Mouse (Mus musculus): ENCODE results near the gene Gm21834.

Gene Gm21834

GRCm38 (mm10) chr17:57742119-57742518 lies at the start of gene Gm21834:
Gm21834 (minus strand) TSS chr17:57742219.
- no peak for DNase-seq (ENCODE audit: extremely low read depth, low read depth, low spot score)

GRCm38 (mm10) chr17:57788161-57788799 lies 46.3 kb upstream of the Gm21834 start:
- DNase-seq (ENCODE audit: extremely low read depth, low read depth, low spot score), result no peak

GRCm38 (mm10) chr17:57770904-57771303 lies 28.9 kb upstream of the Gm21834 start:
- no peak for DNase-seq (ENCODE audit: extremely low read depth, low read depth, low spot score)

- DNase-seq (ENCODE audit: extremely low read depth, low read depth, low spot score), result no peak
Measured at GRCm38 (mm10) chr17:57768622-57769610, 26.9 kb upstream of the Gm21834 start, which contains the start of gene Cntnap5c. Cntnap5c (plus strand) TSS chr17:57769570.

- no peak for DNase-seq (ENCODE audit: extremely low read depth, low read depth, low spot score)
Measured at GRCm38 (mm10) chr17:57767306-57767705, 25.3 kb upstream of the Gm21834 start.

GRCm38 (mm10) chr17:57758033-57758432 lies 16.0 kb upstream of the Gm21834 start:
- no peak for DNase-seq (ENCODE audit: extremely low read depth, low read depth, low spot score)

GRCm38 (mm10) chr17:57694791-57695190 lies 47.2 kb downstream of the Gm21834 start:
- no peak for DNase-seq (ENCODE audit: extremely low read depth, low read depth, low spot score)
